Mouse (Mus musculus) midbrain, embryonic 16.5 days (tissue): Measurements from ENCODE around the gene Pdzd2. TPM values are rescaled to one million over a fixed set of nuclear protein-coding genes. Genes with fewer than 3 reads are reported as not detected.

Experiments used
- ATAC-seq: fragments of 200-750 bp; cut with Nextera tagmentation; 2 replicates; pipeline ENCODE4 v1.8.0; 2017; ENCODE audit warnings: moderate TSS enrichment
- H3K27ac ChIP-seq: fragments of 300-500 bp; sonication (generic); 2 replicates; pipeline ENCODE4 v1.5.1; 2014; ENCODE audit warnings: mild to moderate bottlenecking, low read length, mixed read lengths
- H3K27me3 ChIP-seq: fragments of 300-500 bp; sonication (generic); 2 replicates; pipeline ENCODE4 v1.6.1; 2014; ENCODE audit warnings: low read depth, low read length, mixed read lengths; ENCODE audit not compliant: control insufficient read depth, insufficient read depth
- H3K36me3 ChIP-seq: fragments of 300-500 bp; sonication (generic); 2 replicates; pipeline ENCODE4 v1.6.1; 2014; ENCODE audit warnings: mild to moderate bottlenecking, low read length, moderate library complexity, mixed read lengths; ENCODE audit not compliant: control insufficient read depth, insufficient read depth
- H3K4me1 ChIP-seq: fragments of 300-500 bp; sonication (generic); 2 replicates; pipeline ENCODE4 v1.6.1; 2014; ENCODE audit warnings: mild to moderate bottlenecking, low read length, mixed read lengths; ENCODE audit not compliant: control insufficient read depth, insufficient read depth
- H3K4me2 ChIP-seq: fragments of 300-500 bp; sonication (generic); 2 replicates; pipeline ENCODE4 v1.6.1; 2014; ENCODE audit warnings: mild to moderate bottlenecking, low read length, mixed read lengths
- H3K4me3 ChIP-seq: fragments of 300-500 bp; sonication (generic); 2 replicates; pipeline ENCODE4 v1.5.1; 2014; ENCODE audit warnings: low read depth, mild to moderate bottlenecking, low read length, moderate library complexity, mixed read lengths
- H3K9ac ChIP-seq: fragments of 300-500 bp; sonication (generic); 2 replicates; pipeline ENCODE4 v1.6.1; 2014; ENCODE audit warnings: low read depth, low read length, mixed read lengths
- H3K9me3 ChIP-seq: fragments of 300-500 bp; sonication (generic); replicated peaks from 2 replicates; pipeline ENCODE4 v1.6.1; 2014; ENCODE audit warnings: mild to moderate bottlenecking, low read length, mixed read lengths; ENCODE audit not compliant: control insufficient read depth, poor library complexity, severe bottlenecking
- WGBS: fragments of 180-500 bp; shearing (Covaris S2); extraction: QIAGEN DNeasy Blood & Tissue Kit; methylation state at CpG from one replicate; pipeline ENCODE4 v1.1.7; 2014; 5-methylcytosine and 5-hydroxymethylcytosine counted together
- polyA plus RNA-seq: library from polyadenylated mRNA; unstranded; fragments of >200 nt; fragmentation: Nextera tagmentation; extraction: Ambion mirVana; gene quantifications from 2 replicates; pipeline ENCODE4 v1.2.1, GENCODE M21; 2015

The Pdzd2 gene
- polyA plus RNA-seq, 1 experiment from 2014 or later, result 14.5 TPM

GRCm38 (mm10) chr15:12494084-12494483, 245.6 kb downstream of the Pdzd2 start:
- ATAC-seq, result no peak
- Histone ChIP-seq H3K36me3 (no peaks in the 10 kb centered on the region), H3K27me3 (no peaks in the 10 kb centered on the region), H3K4me3 (no peak overlapping the region), H3K9ac (no peak overlapping the region), H3K9me3 (no peaks in the 10 kb centered on the region), H3K4me2 (no peak overlapping the region), H3K27ac (no peak overlapping the region), H3K4me1 (peaks cover 8% of the 10 kb centered on the region)

GRCm38 (mm10) chr15:12493258-12493657, 246.5 kb downstream of the Pdzd2 start:
- H3K36me3 ChIP-seq, result no peaks in the 10 kb centered on the region
- no peak overlapping the region; the same call in 1 of the 2 replicates for H3K27ac ChIP-seq
- peaks cover 8% of the 10 kb centered on the region for H3K4me1 ChIP-seq
- WGBS, result 65% methylated on average over 7 of the region's 7 CpGs
- no peaks in the 10 kb centered on the region for H3K27me3 ChIP-seq
- no peaks in the 10 kb centered on the region for H3K9me3 ChIP-seq
- no peak overlapping the region for H3K9ac ChIP-seq
- no peak overlapping the region for H3K4me2 ChIP-seq
- no peak for ATAC-seq
- no peak overlapping the region for H3K4me3 ChIP-seq

DNA sequence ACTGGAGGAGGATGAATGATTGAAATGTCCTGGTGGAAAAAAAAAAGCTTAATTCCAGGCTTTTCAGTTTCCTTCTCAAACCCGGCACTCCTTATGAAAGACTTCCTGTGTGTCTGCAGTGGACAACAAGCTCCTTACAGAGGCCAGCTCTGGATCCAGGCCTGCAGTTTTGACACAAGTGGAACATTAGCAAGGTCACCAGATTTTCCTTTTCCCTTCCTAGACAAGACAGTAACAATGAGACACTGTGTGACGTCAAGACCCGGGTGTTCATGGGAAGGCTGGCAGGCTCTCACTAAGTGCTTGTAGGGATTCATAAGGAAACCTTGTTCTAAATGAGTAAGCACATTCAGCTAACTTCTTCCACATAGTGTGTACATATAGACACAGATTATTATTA, 248.8 kb downstream of the Pdzd2 start:
- Histone ChIP-seq H3K9ac (peak overlapping the region; percentile 26; the same call in 1 of the 2 replicates), H3K4me2 (no peak overlapping the region), H3K4me3 (no peak overlapping the region), H3K4me1 (peaks cover 8% of the 10 kb centered on the region), H3K36me3 (no peaks in the 10 kb centered on the region), H3K27me3 (no peaks in the 10 kb centered on the region), H3K27ac (peak overlapping the region; percentile 41; the same call in 1 of the 2 replicates), H3K9me3 (no peaks in the 10 kb centered on the region)
- 37% methylated on average over 3 of the region's 3 CpGs for WGBS
- peak; percentile 46 for ATAC-seq

GRCm38 (mm10) chr15:12490527-12490926, 249.2 kb downstream of the Pdzd2 start:
- WGBS, result 6% methylated on average over 7 of the region's 7 CpGs
- no peaks in the 10 kb centered on the region for H3K27me3 ChIP-seq
- peaks cover 8% of the 10 kb centered on the region for H3K4me1 ChIP-seq
- H3K4me2 ChIP-seq, result 0 out of 2 replicates have a peak overlapping the region, but pooled peaks have one; percentile 11
- H3K9me3 ChIP-seq, result no peaks in the 10 kb centered on the region
- H3K27ac ChIP-seq, result peak overlapping the region; percentile 41; the same call in 1 of the 2 replicates
- H3K9ac ChIP-seq, result peak overlapping the region; percentile 26; the same call in 1 of the 2 replicates
- no peaks in the 10 kb centered on the region for H3K36me3 ChIP-seq
- H3K4me3 ChIP-seq, result no peak overlapping the region
- peak; percentile 57; the same call in 1 of the 2 replicates for ATAC-seq

- no peaks in the 10 kb centered on the region for H3K27me3 ChIP-seq
- H3K27ac ChIP-seq, result no peak overlapping the region
- no peak for ATAC-seq
- H3K4me2 ChIP-seq, result no peak overlapping the region
- no peaks in the 10 kb centered on the region for H3K9me3 ChIP-seq
- 70% methylated on average over 2 of the region's 2 CpGs for WGBS
- no peaks in the 10 kb centered on the region for H3K36me3 ChIP-seq
- H3K4me3 ChIP-seq, result no peak overlapping the region
- peaks cover 4% of the 10 kb centered on the region for H3K4me1 ChIP-seq
- no peak overlapping the region for H3K9ac ChIP-seq
These were observed 251.4 kb downstream of the Pdzd2 start for GRCm38 (mm10) chr15:12488316-12488715.

DNA sequence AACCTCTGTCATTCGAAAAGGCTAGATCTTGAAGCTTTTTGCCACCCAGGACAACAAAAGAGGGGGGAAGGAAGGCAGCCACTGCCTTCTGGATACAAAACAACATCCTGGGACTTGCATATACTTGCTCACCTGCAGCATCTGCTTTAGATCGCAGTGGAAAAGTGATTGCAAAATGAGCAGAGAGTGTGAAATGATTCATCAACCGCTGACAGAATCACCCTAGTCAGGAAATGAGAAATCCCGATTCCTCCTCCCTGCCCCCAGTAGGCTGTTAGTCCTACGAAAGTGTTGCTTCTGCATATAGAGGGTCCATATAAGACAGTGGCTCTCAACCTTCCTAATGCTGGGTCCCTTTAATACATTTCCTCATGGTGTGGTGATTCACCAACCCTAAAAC, 258.5 kb downstream of the Pdzd2 start:
- Histone ChIP-seq H3K9me3 (no peaks in the 10 kb centered on the region), H3K36me3 (no peaks in the 10 kb centered on the region), H3K27ac (peak overlapping the region; percentile 26; the same call in 1 of the 2 replicates), H3K27me3 (no peaks in the 10 kb centered on the region), H3K4me1 (peaks cover 7% of the 10 kb centered on the region), H3K4me3 (no peak overlapping the region), H3K9ac (no peak overlapping the region), H3K4me2 (no peak overlapping the region)
- WGBS, result 68% methylated on average over 5 of the region's 5 CpGs
- ATAC-seq, result no peak

DNA sequence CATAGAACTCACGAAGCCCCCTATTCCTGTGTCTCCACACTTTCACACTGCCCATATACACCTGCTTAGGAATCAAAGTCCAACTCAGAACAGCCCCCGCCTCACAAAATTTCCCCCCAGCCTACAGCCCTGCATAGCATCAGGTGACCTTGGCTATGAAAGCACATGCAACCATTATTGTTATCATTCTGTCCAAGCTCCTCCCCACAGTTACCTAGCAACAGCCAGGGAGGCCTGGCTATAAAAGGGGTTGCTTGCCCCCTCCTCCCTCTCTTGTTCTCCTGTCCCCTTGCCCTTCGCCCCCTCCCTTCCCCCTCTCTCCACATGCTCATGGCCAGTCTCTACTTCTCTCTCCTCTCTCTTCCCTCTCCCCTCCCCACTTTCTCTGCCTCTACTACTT, 259.4 kb downstream of the Pdzd2 start:
- Histone ChIP-seq H3K9ac (no peak overlapping the region), H3K9me3 (no peaks in the 10 kb centered on the region), H3K4me2 (no peak overlapping the region), H3K27me3 (no peaks in the 10 kb centered on the region), H3K4me3 (no peak overlapping the region), H3K27ac (peak overlapping the region; percentile 3; the same call in 1 of the 2 replicates), H3K4me1 (peaks cover 7% of the 10 kb centered on the region), H3K36me3 (no peaks in the 10 kb centered on the region)
- peak; percentile 43 for ATAC-seq
- WGBS, result 41% methylated on average over 3 of the region's 3 CpGs

- H3K4me2 ChIP-seq, result no peak overlapping the region
- no peaks in the 10 kb centered on the region for H3K9me3 ChIP-seq
- no peak overlapping the region for H3K4me3 ChIP-seq
- no peak overlapping the region for H3K27ac ChIP-seq
- no peak overlapping the region for H3K9ac ChIP-seq
- 70% methylated on average over 5 of the region's 5 CpGs for WGBS
- peaks cover 7% of the 10 kb centered on the region for H3K4me1 ChIP-seq
- no peaks in the 10 kb centered on the region for H3K27me3 ChIP-seq
- no peaks in the 10 kb centered on the region for H3K36me3 ChIP-seq
- 0 out of 2 replicates have a peak, but pooled peaks have one; percentile 11 for ATAC-seq
These were observed 260.4 kb downstream of the Pdzd2 start for GRCm38 (mm10) chr15:12479326-12479725.

DNA sequence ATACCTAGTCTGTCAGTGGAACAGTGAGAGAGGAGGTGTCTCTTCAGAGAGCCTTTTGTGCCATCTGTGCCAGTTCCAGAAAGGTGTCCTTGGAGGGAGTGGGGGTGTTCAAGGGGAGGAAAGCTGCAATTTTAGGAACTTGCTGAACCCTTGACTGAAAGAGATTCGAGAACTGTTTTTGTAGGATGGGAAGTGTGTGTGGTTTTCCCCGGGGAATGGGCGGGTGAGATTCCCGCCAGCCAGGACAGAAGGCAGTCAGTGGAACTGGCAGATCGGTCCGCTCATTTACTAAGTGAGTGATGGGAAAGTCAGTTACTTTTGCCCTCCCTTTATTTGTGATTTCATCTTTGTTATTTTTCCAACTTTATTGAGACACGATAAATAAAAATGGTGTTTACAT, 266.1 kb downstream of the Pdzd2 start:
- 82% methylated on average over 7 of the region's 7 CpGs for WGBS
- Histone ChIP-seq H3K9me3 (no peaks in the 10 kb centered on the region), H3K27me3 (no peaks in the 10 kb centered on the region), H3K4me3 (no peak overlapping the region), H3K4me2 (no peak overlapping the region), H3K9ac (no peak overlapping the region), H3K27ac (no peak overlapping the region), H3K36me3 (no peaks in the 10 kb centered on the region), H3K4me1 (0 out of 2 replicates have a peak, but pooled peaks cover 2% of the 10 kb centered on the region)
- no peak for ATAC-seq
